Mouse (Mus musculus) stomach, postnatal 0 days (tissue): Measurements from ENCODE around the gene Cnot10. TPM values are rescaled to one million over a fixed set of nuclear protein-coding genes. Genes with fewer than 3 reads are reported as not detected.
"Not testable (repeated sequence)": the region's sequence is repeated elsewhere in the genome, so short reads cannot be mapped to it uniquely, and the experiment has no call there.

Experiments used
- ATAC-seq: fragments of 200-750 bp; cut with Nextera tagmentation; 2 replicates; pipeline ENCODE4 v1.8.0; 2017; ENCODE audit not compliant: low FRiP score, low TSS enrichment
- DNase-seq: peaks from one replicate; pipeline ENCODE4 v3.0.0-alpha.2; 2016; ENCODE audit warnings: low spot score
- H3K27ac ChIP-seq: fragments of 300-500 bp; sonication (generic); replicated peaks from 2 replicates; pipeline ENCODE4 v1.5.1; 2014; ENCODE audit warnings: mild to moderate bottlenecking, control low read depth
- H3K27me3 ChIP-seq: fragments of 300-500 bp; sonication (generic); 2 replicates; pipeline ENCODE4 v1.6.1; 2014; ENCODE audit warnings: low read length; ENCODE audit not compliant: control insufficient read depth, insufficient read depth
- H3K36me3 ChIP-seq: fragments of 300-500 bp; sonication (generic); 2 replicates; pipeline ENCODE4 v1.6.1; 2014; ENCODE audit warnings: low read length, mixed read lengths; ENCODE audit not compliant: control insufficient read depth, insufficient read depth
- H3K4me1 ChIP-seq: fragments of 300-500 bp; sonication (generic); replicated peaks from 2 replicates; pipeline ENCODE4 v1.6.1; 2014; ENCODE audit warnings: antibody characterized with exemption; ENCODE audit not compliant: control insufficient read depth, insufficient read depth
- H3K4me2 ChIP-seq: fragments of 300-500 bp; sonication (generic); replicated peaks from 2 replicates; pipeline ENCODE4 v1.6.1; 2014; ENCODE audit warnings: low read depth, mild to moderate bottlenecking, control low read depth, moderate library complexity
- H3K4me3 ChIP-seq: fragments of 300-500 bp; sonication (generic); 2 replicates; pipeline ENCODE4 v1.5.1; 2014; ENCODE audit warnings: low read depth, low read length, control low read depth
- H3K9ac ChIP-seq: fragments of 300-500 bp; sonication (generic); 2 replicates; pipeline ENCODE4 v1.6.1; 2014; ENCODE audit warnings: mild to moderate bottlenecking, low read length, control low read depth, mixed read lengths
- H3K9me3 ChIP-seq: fragments of 300-500 bp; sonication (generic); 2 replicates; pipeline ENCODE4 v1.6.1; 2016; ENCODE audit warnings: low read length; ENCODE audit not compliant: control insufficient read depth
- CTCF ChIP-seq: IDR thresholded peaks from 2 replicates; pipeline ENCODE4 v1.5.1; 2016; ENCODE audit warnings: antibody characterized with exemption, low read depth, mild to moderate bottlenecking, moderate library complexity
- EP300 ChIP-seq: optimal IDR thresholded peaks from 2 replicates; pipeline ENCODE3; 2016; ENCODE audit warnings: antibody characterized with exemption
- WGBS: fragments of 180-500 bp; shearing (Covaris S2); extraction: QIAGEN DNeasy Blood & Tissue Kit; methylation state at CpG from one replicate; pipeline ENCODE4 v1.1.7; 2014; 5-methylcytosine and 5-hydroxymethylcytosine counted together
- polyA plus RNA-seq: library from polyadenylated mRNA; unstranded; fragments of >200 nt; fragmentation: Nextera tagmentation; extraction: Ambion mirVana; gene quantifications from 2 replicates; pipeline ENCODE4 v1.2.1, GENCODE M21; 2015

Cnot10 gene
- polyA plus RNA-seq, 1 experiment from 2014 or later: 24.4 TPM

DNA sequence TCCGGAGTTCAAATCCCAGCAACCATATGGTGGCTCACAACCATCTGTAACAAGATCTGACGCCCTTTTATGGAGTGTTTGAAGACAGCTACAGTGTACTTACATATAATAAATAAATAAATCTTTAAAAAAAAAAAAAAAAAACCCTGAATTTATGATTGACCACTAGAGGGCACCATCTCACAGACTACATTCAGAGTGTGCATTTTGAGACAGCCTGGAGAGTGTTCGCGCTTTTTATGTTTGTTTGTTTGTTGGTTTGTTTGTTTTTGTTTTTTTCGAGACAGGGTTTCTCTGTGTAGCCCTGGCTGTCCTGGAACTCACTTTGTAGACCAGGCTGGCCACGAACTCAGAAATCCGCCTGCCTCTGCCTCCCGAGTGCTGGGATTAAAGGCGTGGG is 8.5 kb upstream of the Cnot10 start:
- not testable (repeated sequence) for H3K4me1 ChIP-seq, H3K27me3 ChIP-seq, H3K9ac ChIP-seq, H3K36me3 ChIP-seq, H3K4me3 ChIP-seq, H3K4me2 ChIP-seq, H3K9me3 ChIP-seq, ATAC-seq, H3K27ac ChIP-seq, DNase-seq
- TF ChIP-seq CTCF: peak; percentile 73
- WGBS: 51% methylated on average over 8 of the region's 9 CpGs

DNA sequence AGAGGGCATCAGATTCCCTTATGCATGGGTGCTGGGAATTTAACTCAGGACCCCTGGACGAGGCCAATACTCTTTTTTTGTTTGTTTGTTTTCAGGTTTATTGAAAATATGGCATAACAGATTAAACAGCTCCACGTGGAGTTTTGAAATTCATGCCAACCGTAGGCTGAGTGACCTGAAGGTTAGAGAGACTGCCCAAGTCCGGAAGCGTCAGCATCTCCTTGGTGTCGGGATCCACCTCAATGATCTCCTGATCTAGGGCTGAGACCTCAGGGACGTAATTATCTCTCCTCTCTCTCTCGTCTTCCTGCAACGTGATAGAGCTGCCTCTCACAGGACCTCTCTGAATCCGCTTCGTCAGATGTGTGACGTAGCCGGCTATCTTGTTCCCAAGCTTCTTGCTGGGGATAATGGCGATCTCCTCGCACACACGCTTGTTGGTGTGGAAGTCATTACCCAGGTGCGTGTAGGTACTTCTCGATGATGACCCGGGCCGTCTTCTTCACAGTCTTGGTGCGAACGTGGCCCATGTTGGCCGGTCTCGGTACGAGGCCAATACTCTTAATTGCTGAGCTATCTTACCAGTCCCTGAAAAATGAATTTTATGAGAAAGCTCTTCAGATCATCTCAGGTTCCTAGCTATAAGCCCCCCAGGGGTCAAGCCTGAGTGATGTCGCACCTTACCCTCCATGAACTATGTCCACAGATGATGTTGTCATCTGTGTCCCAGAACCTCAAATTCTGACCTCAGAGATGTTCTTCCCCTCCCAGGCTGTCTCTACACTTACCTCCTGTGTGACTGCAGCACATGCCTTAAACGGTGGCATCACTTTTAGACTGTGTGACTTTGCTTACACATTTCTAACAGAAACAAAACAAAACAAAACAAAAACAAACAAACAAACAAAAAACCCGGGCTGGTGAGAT is 7.8 kb upstream of the Cnot10 start:
- no peak for ATAC-seq
- 80% methylated on average over 28 of the region's 28 CpGs for WGBS
- H3K4me2 ChIP-seq: no peak overlapping the region

DNA sequence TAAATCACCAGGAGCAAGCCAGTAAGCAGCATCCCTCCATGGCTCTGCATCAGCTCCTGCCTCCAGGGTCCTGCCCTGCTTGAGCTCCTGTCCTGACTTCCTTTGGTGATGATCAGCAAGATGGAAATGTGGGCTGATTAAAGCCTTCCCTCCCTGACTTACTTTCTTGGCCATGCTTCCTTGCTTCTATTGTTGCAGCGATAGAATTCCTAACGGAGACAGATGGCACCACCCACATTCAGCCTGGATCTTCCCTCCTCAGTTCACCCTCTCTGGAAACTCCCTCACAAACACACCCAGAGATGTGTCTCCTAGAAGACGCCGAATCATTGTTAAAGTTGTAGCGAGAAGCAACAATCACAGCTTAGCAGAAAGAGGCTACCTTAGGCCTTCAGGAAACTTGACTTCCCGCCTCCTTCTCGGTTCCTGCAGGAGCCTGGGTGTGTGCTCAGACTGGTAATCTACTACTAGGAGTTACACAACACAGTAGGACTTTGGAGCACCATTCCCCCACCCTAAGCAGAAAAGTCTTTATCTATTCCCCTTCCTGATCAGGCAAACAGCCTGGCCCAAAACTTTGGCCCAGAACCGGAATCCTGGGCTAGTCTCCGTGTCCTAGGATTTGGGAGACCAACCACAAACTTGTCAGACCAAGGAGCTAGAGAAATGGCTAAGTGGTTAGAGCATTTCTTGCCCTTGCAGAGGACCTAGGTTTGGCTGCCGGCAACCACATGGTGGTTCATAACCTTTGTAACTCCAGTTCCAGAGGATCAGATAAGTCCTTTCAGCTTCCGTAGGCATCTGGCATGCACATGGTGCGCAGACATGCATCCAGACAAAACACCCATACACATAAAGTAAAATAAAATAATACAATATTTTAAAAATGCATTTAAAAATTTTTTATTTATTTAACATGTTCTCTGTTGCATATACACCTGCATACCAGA is 6.8 kb upstream of the Cnot10 start:
- peak; percentile 32; the same call in 1 of the 2 replicates for TF ChIP-seq CTCF
- TF ChIP-seq EP300: no peak
- 82% methylated on average over 12 of the region's 12 CpGs for WGBS

More for the DNA sequence above, 7.8 kb upstream of the Cnot10 start:
- DNase-seq: no peak
- H3K27ac ChIP-seq: no peak overlapping the region
- no peaks in the 10 kb centered on the region for H3K9me3 ChIP-seq
- H3K4me1 ChIP-seq: no peaks in the 10 kb centered on the region
- no peak overlapping the region for H3K4me3 ChIP-seq
- H3K27me3 ChIP-seq: 0 out of 2 replicates have a peak, but pooled peaks cover 2% of the 10 kb centered on the region
- H3K36me3 ChIP-seq: no peaks in the 10 kb centered on the region
- TF ChIP-seq EP300 (no peak), CTCF (no peak; the same call in 1 of the 2 replicates)
- no peak overlapping the region for H3K9ac ChIP-seq

DNA sequence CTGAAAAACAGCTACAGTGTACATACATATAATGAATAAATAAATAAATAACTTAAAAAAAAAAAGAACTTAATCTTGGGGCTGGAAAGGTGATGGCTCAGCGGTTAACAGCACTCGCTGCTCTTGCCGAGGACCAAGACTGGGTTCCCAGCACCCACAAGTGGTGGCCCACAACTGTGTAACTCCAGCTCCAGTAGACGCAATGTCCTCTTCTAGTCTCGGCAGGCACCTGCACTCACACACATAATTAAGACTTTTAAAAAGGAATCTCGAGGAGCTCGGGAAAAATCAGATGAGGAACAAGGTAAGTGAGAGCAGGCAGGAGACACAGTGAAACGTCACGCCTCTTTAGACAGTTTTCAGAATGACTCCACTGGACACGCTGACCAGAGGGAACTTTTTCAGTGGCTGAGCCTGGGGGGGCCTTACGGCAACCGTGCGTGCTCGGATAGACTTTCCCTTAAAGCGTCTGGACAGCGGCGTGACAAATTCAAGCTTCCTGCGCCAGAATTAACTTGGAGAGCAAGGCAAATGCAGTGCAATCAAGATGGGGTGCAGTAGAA is 717 bp downstream of the Cnot10 start:
- Histone ChIP-seq H3K9me3 (no peaks in the 10 kb centered on the region), H3K4me3 (peak overlapping the region; percentile 84), H3K4me1 (no peaks in the 10 kb centered on the region), H3K27me3 (0 out of 2 replicates have a peak, but pooled peaks cover 2% of the 10 kb centered on the region), H3K36me3 (no peaks in the 10 kb centered on the region), H3K9ac (peak overlapping the region; percentile 80), H3K27ac (peak overlapping the region; percentile 93), H3K4me2 (peak overlapping the region; percentile 71)
- TF ChIP-seq EP300: no peak
- no peak for TF ChIP-seq CTCF
- WGBS: 10% methylated on average over 18 of the region's 18 CpGs
- DNase-seq: no peak
- ATAC-seq: peak; percentile 5; the same call in 1 of the 2 replicates

More for the DNA sequence above, 6.8 kb upstream of the Cnot10 start:
- no peak overlapping the region for H3K27ac ChIP-seq
- peak; percentile 63; the same call in 1 of the 2 replicates for ATAC-seq
- no peaks in the 10 kb centered on the region for H3K9me3 ChIP-seq
- H3K27me3 ChIP-seq: 0 out of 2 replicates have a peak, but pooled peaks cover 2% of the 10 kb centered on the region
- no peak for DNase-seq
- H3K36me3 ChIP-seq: no peaks in the 10 kb centered on the region
- no peak overlapping the region for H3K4me3 ChIP-seq
- no peak overlapping the region for H3K9ac ChIP-seq
- H3K4me2 ChIP-seq: no peak overlapping the region
- no peaks in the 10 kb centered on the region for H3K4me1 ChIP-seq

DNA sequence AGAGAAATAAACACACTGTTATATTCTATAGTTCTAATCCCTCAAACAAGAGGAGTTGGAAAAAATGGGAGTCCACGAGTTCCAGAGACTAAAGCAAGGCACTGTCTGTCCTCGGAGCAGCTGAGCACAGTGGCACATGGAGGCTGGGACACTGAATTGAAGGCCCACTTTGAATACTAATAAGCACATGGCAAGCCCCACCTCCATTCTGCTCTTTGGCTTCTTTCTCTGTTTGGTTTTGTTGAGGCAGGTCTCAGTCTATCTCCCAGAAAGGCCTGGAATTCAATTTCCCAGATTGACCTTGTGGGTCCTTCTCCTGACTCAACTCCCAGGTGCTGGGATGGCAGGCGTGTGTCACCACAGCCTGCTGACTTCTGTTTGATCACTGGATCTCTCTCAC is 3.2 kb downstream of the Cnot10 start:
- Histone ChIP-seq H3K27me3 (no peaks in the 10 kb centered on the region), H3K36me3 (no peaks in the 10 kb centered on the region)

More for the DNA sequence above, 3.2 kb downstream of the Cnot10 start:
- no peaks in the 10 kb centered on the region for H3K4me1 ChIP-seq
- ATAC-seq (no peak), DNase-seq (no peak)
- no peak for TF ChIP-seq EP300
- TF ChIP-seq CTCF: no peak
- H3K9me3 ChIP-seq: no peaks in the 10 kb centered on the region
- H3K9ac ChIP-seq: no peak overlapping the region
- H3K4me2 ChIP-seq: no peak overlapping the region
- H3K27ac ChIP-seq: no peak overlapping the region
- WGBS: 91% methylated on average over 3 of the region's 3 CpGs
- no peak overlapping the region for H3K4me3 ChIP-seq
